Mouse (Mus musculus): ENCODE measurements around the gene Rabif. TPM values are rescaled to one million over a fixed set of nuclear protein-coding genes. Genes with fewer than 3 reads are reported as not detected.

Rabif gene
- total and polyA plus RNA-seq, 2 experiments from 2014 or later = 35.0 to 74.6 TPM

DNA sequence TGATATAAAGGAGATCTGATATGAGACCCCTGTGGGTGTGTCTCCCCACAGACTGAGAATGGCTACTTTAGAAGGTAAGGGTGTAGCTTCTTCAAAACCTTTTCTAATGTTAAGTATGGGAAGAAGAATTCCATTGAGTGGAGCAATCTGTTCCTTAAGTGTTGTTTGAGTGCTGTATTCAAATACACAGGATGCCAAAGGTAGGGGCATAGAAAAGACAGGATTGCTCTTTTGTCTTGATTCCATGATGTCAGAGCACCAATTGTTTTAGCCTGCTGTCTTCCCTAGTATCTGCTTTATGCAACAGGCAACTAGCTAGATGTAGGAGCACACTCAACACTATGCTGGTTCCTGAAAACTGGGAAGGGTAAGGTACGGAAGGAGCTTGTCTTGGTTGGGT, 40.6 kb downstream of the Rabif start:
- no peak for DNase-seq
- H3K27ac ChIP-seq (ENCODE audit: low read depth, low read length) = no peak overlapping the region

DNA sequence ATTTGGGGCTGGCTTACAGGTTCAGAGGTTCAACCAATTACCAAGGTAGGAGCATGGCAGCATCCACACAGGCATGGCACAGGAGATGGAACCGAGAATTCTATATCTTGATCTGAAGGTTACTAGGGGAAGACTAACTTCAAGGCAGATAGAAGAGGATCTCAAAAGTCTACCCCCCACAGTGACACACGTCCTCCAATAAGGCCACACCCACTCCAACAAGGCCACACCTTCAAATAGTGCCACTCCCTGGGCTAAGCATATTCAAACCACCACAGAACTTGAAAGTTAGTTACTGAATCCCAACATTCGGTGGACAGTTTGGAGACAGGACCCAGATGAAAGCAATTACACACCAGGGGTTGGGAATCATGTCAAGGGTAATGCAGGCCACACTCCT, 41.1 kb downstream of the Rabif start:
- no peak for TF ChIP-seq CTCF (IDR thresholded peaks at IDR 0.05; ENCODE audit: low read depth)
- Histone ChIP-seq H3K4me2 (ENCODE audit: low read depth) (no peak overlapping the region), H3K27me3 (ENCODE audit: insufficient read depth, low read length) (no peaks in the 10 kb centered on the region), H3K9ac (no peak overlapping the region), H3K27ac (ENCODE audit: low read depth, low read length) (no peak overlapping the region), H3K4me1 (ENCODE audit: insufficient read depth) (no peaks in the 10 kb centered on the region), H3K36me3 (ENCODE audit: insufficient read depth) (no peaks in the 10 kb centered on the region), H3K4me3 (ENCODE audit: low read depth, low read length) (no peak overlapping the region), H3K9me3 (ENCODE audit: low read length) (no peaks in the 10 kb centered on the region)
- 79% methylated on average over 3 of the region's 3 CpGs for WGBS
- no peak for DNase-seq
- ATAC-seq = no peak

More for the DNA sequence above, 40.6 kb downstream of the Rabif start:
- no peaks in the 10 kb centered on the region for H3K36me3 ChIP-seq (ENCODE audit: insufficient read depth)
- no peak overlapping the region for H3K9ac ChIP-seq
- no peaks in the 10 kb centered on the region for H3K4me1 ChIP-seq (ENCODE audit: insufficient read depth)
- no peak overlapping the region for H3K4me3 ChIP-seq (ENCODE audit: low read depth, low read length)
- no peak for ATAC-seq
- H3K9me3 ChIP-seq (ENCODE audit: low read length) = no peaks in the 10 kb centered on the region
- TF ChIP-seq CTCF (IDR thresholded peaks at IDR 0.05; ENCODE audit: low read depth) = no peak
- H3K4me2 ChIP-seq (ENCODE audit: low read depth) = no peak overlapping the region
- no peaks in the 10 kb centered on the region for H3K27me3 ChIP-seq (ENCODE audit: insufficient read depth, low read length)
- 97% methylated on average over 1 of the region's 1 CpGs for WGBS

DNA sequence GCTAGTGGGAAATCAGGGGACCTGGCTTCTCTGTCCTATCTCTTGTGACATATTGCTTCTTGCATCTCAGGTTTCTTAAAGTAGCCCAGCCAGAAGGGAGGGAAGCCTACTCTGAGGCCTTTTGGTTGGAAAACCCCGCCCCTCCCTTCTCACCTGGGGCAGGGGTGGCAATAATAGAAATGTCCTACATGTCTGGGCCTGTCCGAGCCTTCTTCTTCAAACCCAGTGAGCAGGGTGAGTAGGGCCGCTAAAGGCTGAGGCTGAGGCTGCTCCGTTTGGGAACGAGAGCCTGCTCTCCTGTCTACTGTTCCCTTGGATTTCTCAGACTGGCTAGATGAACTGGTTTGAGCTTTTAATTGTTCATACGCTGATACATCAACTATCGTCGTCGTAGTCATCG, 46.2 kb downstream of the Rabif start:
- 91% methylated on average over 10 of the region's 10 CpGs for WGBS
- TF ChIP-seq CTCF (IDR thresholded peaks at IDR 0.05; ENCODE audit: low read depth) = no peak
- ATAC-seq = no peak

DNA sequence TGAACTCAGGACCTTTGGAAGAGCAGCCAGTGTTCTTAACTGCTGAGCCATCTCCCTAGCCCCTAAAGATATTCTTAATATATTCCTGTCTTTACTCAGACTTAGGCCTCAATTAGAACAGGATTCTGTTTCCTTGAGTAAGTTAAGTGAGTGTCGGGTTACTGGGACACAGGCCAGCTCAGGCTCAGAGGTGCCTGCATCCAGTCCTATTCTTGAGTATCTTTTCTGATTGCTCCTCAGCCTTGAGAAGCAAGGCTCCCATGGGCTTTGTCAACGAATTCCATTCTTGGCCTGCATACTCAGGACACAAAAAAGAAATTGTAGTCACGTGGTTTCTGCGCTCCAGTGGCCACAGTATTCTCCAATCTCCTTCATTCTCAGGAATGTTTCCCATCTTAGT, 53.8 kb downstream of the Rabif start:
- Histone ChIP-seq H3K36me3 (ENCODE audit: insufficient read depth) (no peaks in the 10 kb centered on the region), H3K4me2 (ENCODE audit: low read depth) (no peak overlapping the region), H3K9ac (no peak overlapping the region), H3K27me3 (ENCODE audit: insufficient read depth, low read length) (no peaks in the 10 kb centered on the region), H3K4me3 (ENCODE audit: low read depth, low read length) (no peak overlapping the region), H3K27ac (ENCODE audit: low read depth, low read length) (no peak overlapping the region), H3K4me1 (ENCODE audit: insufficient read depth) (no peaks in the 10 kb centered on the region), H3K9me3 (ENCODE audit: low read length) (no peaks in the 10 kb centered on the region)
- no peak for TF ChIP-seq CTCF (IDR thresholded peaks at IDR 0.05; ENCODE audit: low read depth)
- 53% methylated on average over 4 of the region's 4 CpGs for WGBS
- no peak for DNase-seq
- no peak for ATAC-seq

More for the DNA sequence above, 46.2 kb downstream of the Rabif start:
- Histone ChIP-seq H3K36me3 (ENCODE audit: insufficient read depth) (no peaks in the 10 kb centered on the region), H3K4me1 (ENCODE audit: insufficient read depth) (no peaks in the 10 kb centered on the region), H3K9me3 (ENCODE audit: low read length) (no peaks in the 10 kb centered on the region), H3K9ac (no peak overlapping the region), H3K27ac (ENCODE audit: low read depth, low read length) (no peak overlapping the region), H3K27me3 (ENCODE audit: insufficient read depth, low read length) (no peaks in the 10 kb centered on the region), H3K4me3 (ENCODE audit: low read depth, low read length) (no peak overlapping the region), H3K4me2 (ENCODE audit: low read depth) (no peak overlapping the region)
- no peak for DNase-seq

DNA sequence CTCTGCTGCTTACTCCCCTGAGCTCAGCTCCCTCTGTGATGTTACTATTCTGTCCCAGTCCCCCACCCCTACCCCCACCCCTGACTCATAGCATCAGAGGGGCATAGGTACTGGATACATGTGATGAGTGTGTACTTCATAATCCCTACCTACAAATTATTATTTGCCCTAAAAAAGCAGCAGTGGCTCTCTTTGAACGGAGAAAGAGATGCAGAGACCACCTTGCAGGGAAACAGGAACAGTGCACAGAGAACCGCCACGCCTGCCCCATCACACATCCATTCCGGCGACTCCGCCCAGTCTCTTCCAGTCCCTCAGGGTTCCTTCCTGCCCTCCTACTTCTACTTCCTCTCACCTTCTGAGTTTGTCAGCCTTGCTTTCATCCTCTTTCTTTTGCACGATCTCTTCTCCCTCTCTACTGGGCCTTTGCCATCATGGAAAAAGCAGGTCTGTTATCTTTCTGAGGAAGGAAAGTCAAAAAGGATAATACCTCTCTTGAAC, 55.2 kb downstream of the Rabif start, which contains the start of gene Mgat4e:
Gene Mgat4e (minus strand): TSS at position 51 of the 501 bp plus-strand sequence.
- ATAC-seq (no peak), DNase-seq (no peak)
- Histone ChIP-seq H3K36me3 (ENCODE audit: insufficient read depth) (no peaks in the 10 kb centered on the region), H3K4me2 (ENCODE audit: low read depth) (no peak within 1 kb of the TSS), H3K27me3 (ENCODE audit: insufficient read depth, low read length) (no peaks in the 10 kb centered on the region), H3K9ac (no peak within 1 kb of the TSS), H3K4me1 (ENCODE audit: insufficient read depth) (no peaks in the 10 kb centered on the region), H3K9me3 (ENCODE audit: low read length) (no peaks in the 10 kb centered on the region), H3K27ac (ENCODE audit: low read depth, low read length) (no peak within 1 kb of the TSS), H3K4me3 (ENCODE audit: low read depth, low read length) (no peak within 1 kb of the TSS)
- WGBS = 68% methylated on average over 7 of the region's 7 CpGs
- TF ChIP-seq CTCF (IDR thresholded peaks at IDR 0.05; ENCODE audit: low read depth) = no peak

DNA sequence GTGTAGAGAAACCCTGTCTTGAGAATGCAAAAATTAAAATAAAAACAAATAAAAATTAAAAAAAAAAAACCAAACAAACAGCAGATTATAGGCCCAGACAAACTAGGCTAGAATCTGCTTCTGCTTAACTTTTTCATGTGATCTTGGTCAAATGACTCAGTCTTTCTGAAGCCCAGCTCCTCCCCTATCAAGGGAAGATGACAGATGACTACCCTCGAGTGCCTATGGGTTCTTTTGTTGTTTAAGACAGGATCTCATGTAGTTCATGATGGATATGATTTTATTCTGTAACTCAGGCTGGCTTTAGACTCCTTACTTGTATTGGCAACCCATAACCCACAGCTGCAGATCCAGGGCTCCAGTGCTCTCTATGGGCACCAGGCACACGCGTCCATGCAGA, 57.4 kb downstream of the Rabif start:
- no peak overlapping the region for H3K4me2 ChIP-seq (ENCODE audit: low read depth)
- DNase-seq = no peak
- WGBS = 89% methylated on average over 3 of the region's 3 CpGs
- TF ChIP-seq CTCF (IDR thresholded peaks at IDR 0.05; ENCODE audit: low read depth) = no peak
- no peaks in the 10 kb centered on the region for H3K36me3 ChIP-seq (ENCODE audit: insufficient read depth)
- no peaks in the 10 kb centered on the region for H3K27me3 ChIP-seq (ENCODE audit: insufficient read depth, low read length)
- ATAC-seq = no peak
- H3K9me3 ChIP-seq (ENCODE audit: low read length) = no peaks in the 10 kb centered on the region
- no peak overlapping the region for H3K9ac ChIP-seq
- H3K4me1 ChIP-seq (ENCODE audit: insufficient read depth) = peaks cover 9% of the 10 kb centered on the region; the same call in 1 of the 2 replicates
- H3K27ac ChIP-seq (ENCODE audit: low read depth, low read length) = no peak overlapping the region
- H3K4me3 ChIP-seq (ENCODE audit: low read depth, low read length) = no peak overlapping the region

DNA sequence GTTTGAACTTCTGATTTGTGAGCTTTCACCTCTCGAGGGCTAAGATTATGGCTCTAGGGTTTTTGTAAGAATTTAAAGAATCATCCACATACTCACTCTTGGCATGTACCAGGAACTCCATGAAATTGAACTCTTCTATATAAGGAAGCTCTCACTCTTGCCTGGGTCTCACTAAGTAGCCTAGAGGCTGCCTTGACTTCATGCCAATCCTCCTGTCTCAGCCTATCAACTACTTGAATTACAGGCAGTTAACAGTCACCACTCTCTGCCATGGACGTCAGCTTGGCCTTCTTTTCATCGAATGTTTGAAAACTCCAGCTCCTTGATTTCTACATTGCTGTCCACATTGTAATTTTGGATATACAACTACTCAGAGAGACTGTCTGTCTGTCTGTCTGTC, 57.9 kb downstream of the Rabif start:
- Histone ChIP-seq H3K27ac (ENCODE audit: low read depth, low read length) (no peak overlapping the region), H3K4me1 (ENCODE audit: insufficient read depth) (peaks cover 13% of the 10 kb centered on the region), H3K27me3 (ENCODE audit: insufficient read depth, low read length) (no peaks in the 10 kb centered on the region), H3K9ac (no peak overlapping the region), H3K9me3 (ENCODE audit: low read length) (no peaks in the 10 kb centered on the region), H3K36me3 (ENCODE audit: insufficient read depth) (no peaks in the 10 kb centered on the region), H3K4me2 (ENCODE audit: low read depth) (no peak overlapping the region), H3K4me3 (ENCODE audit: low read depth, low read length) (no peak overlapping the region)
- no peak for TF ChIP-seq CTCF (IDR thresholded peaks at IDR 0.05; ENCODE audit: low read depth)
- ATAC-seq (no peak), DNase-seq (no peak)
- 68% methylated on average over 3 of the region's 3 CpGs for WGBS

Measured in forebrain, postnatal 0 days (tissue).